Mouse (Mus musculus): ENCODE results near the gene Rpl23.

GRCm38 (mm10) chr11:97820840-97821239, 38.6 kb upstream of the Rpl23 start:
- no peak for TF ChIP-seq CTCF (IDR thresholded peaks at IDR 0.05; ENCODE audit: borderline replicate concordance, insufficient read depth, low read length)
- no peak for TF ChIP-seq POLR2A (IDR thresholded peaks at IDR 0.05; ENCODE audit: low read depth, low read length)

Measured in embryonic fibroblast, embryonic 13.5 days (primary cell).